Mouse (Mus musculus) neutrophil, adult 59 days (primary cell): ENCODE measurements around the gene Cox7b. TPM values are rescaled to one million over a fixed set of nuclear protein-coding genes. Genes with fewer than 3 reads are reported as not detected.

ENCODE experiments used
- total RNA-seq, 2 experiments: library from RNA; stranded (reverse); gene quantifications; 1 replicate in 1 of 2; 2 replicates in 1 of 2; pipeline ENCODE4 v1.2.4; 2023

The Cox7b gene
- 100 to 1,000 TPM; 101 to 112 TPM for total RNA-seq

DNA sequence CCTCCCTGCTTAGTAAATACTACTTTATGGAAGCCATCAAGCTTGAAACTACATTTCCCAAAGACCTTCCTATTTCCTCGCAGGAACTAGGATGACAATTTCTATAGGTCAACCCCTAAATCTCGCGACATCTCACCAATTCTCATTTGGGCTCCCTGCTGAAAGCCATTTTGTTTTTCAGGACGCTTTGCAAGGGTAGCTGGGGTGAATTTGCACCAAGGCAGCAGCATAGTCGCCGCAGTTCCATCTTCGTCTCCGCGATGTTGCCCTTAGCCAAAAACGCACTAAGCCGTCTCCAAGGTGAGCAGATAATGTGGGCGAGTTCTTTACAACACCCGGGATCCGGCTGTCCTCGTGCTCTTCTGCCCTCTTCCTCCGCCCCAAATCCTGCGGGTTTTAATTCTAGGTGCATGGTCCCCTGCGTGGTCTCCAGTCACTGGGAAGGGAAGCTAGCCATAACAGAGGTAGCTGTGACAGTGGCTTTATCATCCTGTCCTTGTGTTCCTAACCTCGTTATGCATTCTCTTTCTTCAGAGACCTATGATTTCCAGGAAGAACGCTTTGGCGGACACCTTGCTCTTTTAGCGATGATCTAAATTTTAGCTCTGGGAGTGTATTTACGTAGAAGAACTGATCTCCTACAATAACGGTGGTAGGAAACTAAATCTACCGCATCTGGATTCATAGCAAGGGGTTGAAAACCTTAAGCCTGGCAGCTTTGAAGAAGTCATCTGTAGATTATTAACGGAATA, at the start of gene Cox7b:
Cox7b (plus strand) TSS at position 130 of the 752 bp plus-strand sequence.

DNA sequence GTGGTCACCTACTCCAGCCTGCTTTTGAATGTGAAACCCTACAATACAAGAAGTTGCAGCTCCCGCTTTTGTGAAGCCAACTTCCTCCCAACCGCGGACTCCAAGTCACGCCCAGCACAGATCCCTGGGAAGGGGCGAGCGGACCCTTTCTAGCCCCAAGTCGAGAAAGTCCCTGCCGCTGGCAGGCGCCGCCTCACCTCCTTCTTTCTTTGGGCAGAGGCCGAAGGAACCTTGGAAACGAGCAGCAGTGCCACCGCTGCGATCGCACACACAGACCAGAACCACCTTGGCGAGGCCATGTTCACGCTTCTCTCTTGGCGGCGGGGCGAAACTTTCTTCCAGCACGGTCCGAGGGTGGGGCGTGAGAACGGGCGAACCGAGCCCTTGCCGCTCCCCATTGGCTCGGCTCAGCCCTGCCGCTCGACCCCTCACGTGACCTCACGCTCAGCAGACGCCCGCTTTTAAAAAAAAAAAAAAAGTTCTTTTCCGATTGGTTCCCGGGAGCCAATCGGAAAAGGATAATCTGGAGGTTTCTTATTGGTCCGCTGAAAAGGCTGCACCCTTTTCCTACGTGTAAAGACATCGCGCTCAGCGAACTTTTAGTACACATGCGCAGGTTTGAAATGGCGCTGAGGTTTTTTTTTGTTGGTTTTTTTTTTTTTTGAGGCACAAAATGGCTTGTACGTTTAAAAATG, 3.9 kb upstream of the Cox7b start, which contains the start of gene Magt1:
Magt1 (minus strand) TSS at position 442 of the 695 bp plus-strand sequence.

DNA sequence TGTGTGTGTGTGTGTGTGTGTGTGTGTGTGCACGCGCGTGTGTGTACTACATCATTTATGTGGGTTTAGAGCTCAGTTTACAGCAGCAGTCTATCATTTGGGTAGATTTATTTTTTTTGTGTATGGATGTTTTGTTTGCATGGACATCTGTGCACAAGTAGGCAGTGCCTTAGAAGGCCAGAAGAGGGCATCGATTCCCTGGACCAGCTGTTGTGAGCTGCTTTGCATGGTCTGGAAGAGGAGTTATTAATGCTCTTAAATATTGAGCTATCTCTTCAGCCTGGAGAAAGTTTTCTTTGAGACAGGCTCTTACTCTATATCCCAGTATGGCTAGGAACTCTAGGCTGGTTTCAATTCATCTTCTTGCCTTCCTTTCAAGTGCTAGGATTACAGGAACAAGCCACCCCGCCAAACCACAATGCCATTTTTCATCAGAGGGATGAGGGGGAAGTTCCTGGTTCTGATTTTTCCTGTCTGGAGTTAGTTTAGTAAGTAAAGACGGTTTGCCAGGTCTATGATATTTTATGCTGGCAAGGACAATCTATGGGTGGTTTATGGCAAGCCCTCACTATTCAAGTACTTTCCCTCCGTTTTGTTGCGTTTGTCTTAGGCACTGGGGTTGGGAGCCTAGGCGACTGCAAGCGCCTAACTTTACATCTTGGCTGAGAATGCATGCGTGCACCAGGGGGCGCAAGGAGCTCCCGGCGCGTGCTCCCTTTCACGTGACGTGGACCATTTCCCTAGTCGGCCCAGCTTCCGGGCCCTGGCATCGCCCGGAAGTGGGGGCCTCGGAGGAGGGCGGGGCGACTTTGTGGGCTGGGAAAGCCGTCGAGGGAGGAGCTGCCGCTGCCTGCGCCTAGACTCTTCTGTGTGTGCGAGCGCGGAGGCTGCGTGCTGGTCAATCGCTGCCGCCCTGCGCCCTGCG, 11.2 kb downstream of the Cox7b start, which contains the start of gene Atp7a:
Atp7a (plus strand) TSS at position 859 of the 925 bp plus-strand sequence.

Other genes starting within 250 kb of the Cox7b start
- gene Atrx, start 86.3 kb upstream of the Cox7b start, total RNA-seq, result 100 to 1,000 TPM; 122 to 128 TPM
- gene Magt1, start 3.8 kb upstream of the Cox7b start, total RNA-seq, result 10 to 100 TPM; 26.5 to 36.6 TPM
- gene Atp7a, start 11.6 kb downstream of the Cox7b start, total RNA-seq, result 10 to 100 TPM; 28.9 to 29.7 TPM
- gene Tlr13, start 127.5 kb downstream of the Cox7b start, total RNA-seq, result 100 to 1,000 TPM; 138 to 152 TPM
- 100 to 1,000 TPM; 294 to 295 TPM for gene Pgk1, start 171.4 kb downstream of the Cox7b start, total RNA-seq
- 1 to 10 TPM; 1.2 to 1.3 TPM for gene Taf9b, start 205.5 kb downstream of the Cox7b start, total RNA-seq
- gene Fnd3c2, start 239.7 kb downstream of the Cox7b start, total RNA-seq, result not detected